Mouse (Mus musculus): ENCODE results near the gene Phlpp1. TPM values are rescaled to one million over a fixed set of nuclear protein-coding genes. Genes with fewer than 3 reads are reported as not detected.

The Phlpp1 gene
- polyA plus RNA-seq, 1 experiment from 2014 or later, result 3.8 TPM

GRCm38 (mm10) chr1:106184780-106185460 lies 13.4 kb downstream of the Phlpp1 start:
- Histone ChIP-seq H3K27ac (ENCODE audit: low read length) (no peak overlapping the region), H3K4me1 (ENCODE audit: control insufficient read depth, insufficient read depth, low read length) (no peaks in the 10 kb centered on the region), H3K36me3 (ENCODE audit: control insufficient read depth, insufficient read depth, low read length) (no peaks in the 10 kb centered on the region), H3K4me2 (replicated peaks; ENCODE audit: low read depth, low read length) (no peak overlapping the region), H3K9ac (replicated peaks; ENCODE audit: low read depth, low read length) (no peak overlapping the region), H3K4me3 (ENCODE audit: low read depth, low read length) (no peak overlapping the region), H3K27me3 (ENCODE audit: control insufficient read depth, insufficient read depth, low read length) (no peaks in the 10 kb centered on the region), H3K9me3 (ENCODE audit: control insufficient read depth, low read depth, low read length) (no peaks in the 10 kb centered on the region)
- 64% methylated on average over 4 of the region's 4 CpGs for WGBS
- no peak for ATAC-seq (ENCODE audit: insufficient number of reproducible peaks, insufficient read depth, low FRiP score, low read depth)

- no peaks in the 10 kb centered on the region for H3K9me3 ChIP-seq (ENCODE audit: control insufficient read depth, low read depth, low read length)
- ATAC-seq (ENCODE audit: insufficient number of reproducible peaks, insufficient read depth, low FRiP score, low read depth), result no peak
- H3K4me2 ChIP-seq (replicated peaks; ENCODE audit: low read depth, low read length), result no peak overlapping the region
- no peaks in the 10 kb centered on the region for H3K27me3 ChIP-seq (ENCODE audit: control insufficient read depth, insufficient read depth, low read length)
- no peak overlapping the region for H3K4me3 ChIP-seq (ENCODE audit: low read depth, low read length)
- no peak overlapping the region for H3K27ac ChIP-seq (ENCODE audit: low read length)
- no peaks in the 10 kb centered on the region for H3K36me3 ChIP-seq (ENCODE audit: control insufficient read depth, insufficient read depth, low read length)
- WGBS, result 47% methylated on average over 2 of the region's 2 CpGs
- no peak overlapping the region for H3K9ac ChIP-seq (replicated peaks; ENCODE audit: low read depth, low read length)
- no peaks in the 10 kb centered on the region for H3K4me1 ChIP-seq (ENCODE audit: control insufficient read depth, insufficient read depth, low read length)
Observed at GRCm38 (mm10) chr1:106185461-106185924, 13.9 kb downstream of the Phlpp1 start.

- H3K27me3 ChIP-seq (ENCODE audit: control insufficient read depth, insufficient read depth, low read length), result no peaks in the 10 kb centered on the region
- no peaks in the 10 kb centered on the region for H3K4me1 ChIP-seq (ENCODE audit: control insufficient read depth, insufficient read depth, low read length)
- no peak for ATAC-seq (ENCODE audit: insufficient number of reproducible peaks, insufficient read depth, low FRiP score, low read depth)
- H3K9me3 ChIP-seq (ENCODE audit: control insufficient read depth, low read depth, low read length), result no peaks in the 10 kb centered on the region
- no peak overlapping the region for H3K4me3 ChIP-seq (ENCODE audit: low read depth, low read length)
- no peaks in the 10 kb centered on the region for H3K36me3 ChIP-seq (ENCODE audit: control insufficient read depth, insufficient read depth, low read length)
- H3K27ac ChIP-seq (ENCODE audit: low read length), result no peak overlapping the region
- no peak overlapping the region for H3K4me2 ChIP-seq (replicated peaks; ENCODE audit: low read depth, low read length)
- no peak overlapping the region for H3K9ac ChIP-seq (replicated peaks; ENCODE audit: low read depth, low read length)
- WGBS, result 31% methylated on average over 2 of the region's 2 CpGs
Observed at GRCm38 (mm10) chr1:106186062-106186461, 14.5 kb downstream of the Phlpp1 start.

- no peaks in the 10 kb centered on the region for H3K36me3 ChIP-seq (ENCODE audit: control insufficient read depth, insufficient read depth, low read length)
- H3K4me1 ChIP-seq (ENCODE audit: control insufficient read depth, insufficient read depth, low read length), result no peaks in the 10 kb centered on the region
- H3K4me3 ChIP-seq (ENCODE audit: low read depth, low read length), result no peak overlapping the region
- no peak overlapping the region for H3K27ac ChIP-seq (ENCODE audit: low read length)
- no peak overlapping the region for H3K4me2 ChIP-seq (replicated peaks; ENCODE audit: low read depth, low read length)
- no peak for ATAC-seq (ENCODE audit: insufficient number of reproducible peaks, insufficient read depth, low FRiP score, low read depth)
- no peak overlapping the region for H3K9ac ChIP-seq (replicated peaks; ENCODE audit: low read depth, low read length)
- H3K27me3 ChIP-seq (ENCODE audit: control insufficient read depth, insufficient read depth, low read length), result no peaks in the 10 kb centered on the region
- no peaks in the 10 kb centered on the region for H3K9me3 ChIP-seq (ENCODE audit: control insufficient read depth, low read depth, low read length)
Observed at GRCm38 (mm10) chr1:106187480-106187879, 15.9 kb downstream of the Phlpp1 start.

- H3K27ac ChIP-seq (ENCODE audit: low read length), result no peak overlapping the region
- no peaks in the 10 kb centered on the region for H3K4me1 ChIP-seq (ENCODE audit: control insufficient read depth, insufficient read depth, low read length)
- H3K4me3 ChIP-seq (ENCODE audit: low read depth, low read length), result no peak overlapping the region
- no peaks in the 10 kb centered on the region for H3K27me3 ChIP-seq (ENCODE audit: control insufficient read depth, insufficient read depth, low read length)
- H3K9me3 ChIP-seq (ENCODE audit: control insufficient read depth, low read depth, low read length), result no peaks in the 10 kb centered on the region
- H3K4me2 ChIP-seq (replicated peaks; ENCODE audit: low read depth, low read length), result no peak overlapping the region
- no peaks in the 10 kb centered on the region for H3K36me3 ChIP-seq (ENCODE audit: control insufficient read depth, insufficient read depth, low read length)
- no peak overlapping the region for H3K9ac ChIP-seq (replicated peaks; ENCODE audit: low read depth, low read length)
- no peak for ATAC-seq (ENCODE audit: insufficient number of reproducible peaks, insufficient read depth, low FRiP score, low read depth)
- WGBS, result 85% methylated on average over 3 of the region's 3 CpGs
Observed at GRCm38 (mm10) chr1:106188756-106189155, 17.2 kb downstream of the Phlpp1 start.

- no peaks in the 10 kb centered on the region for H3K4me1 ChIP-seq (ENCODE audit: control insufficient read depth, insufficient read depth, low read length)
- no peaks in the 10 kb centered on the region for H3K9me3 ChIP-seq (ENCODE audit: control insufficient read depth, low read depth, low read length)
- H3K27ac ChIP-seq (ENCODE audit: low read length), result no peak overlapping the region
- H3K4me2 ChIP-seq (replicated peaks; ENCODE audit: low read depth, low read length), result no peak overlapping the region
- H3K9ac ChIP-seq (replicated peaks; ENCODE audit: low read depth, low read length), result no peak overlapping the region
- H3K36me3 ChIP-seq (ENCODE audit: control insufficient read depth, insufficient read depth, low read length), result no peaks in the 10 kb centered on the region
- H3K4me3 ChIP-seq (ENCODE audit: low read depth, low read length), result no peak overlapping the region
- H3K27me3 ChIP-seq (ENCODE audit: control insufficient read depth, insufficient read depth, low read length), result no peaks in the 10 kb centered on the region
- 86% methylated on average over 5 of the region's 5 CpGs for WGBS
- no peak for ATAC-seq (ENCODE audit: insufficient number of reproducible peaks, insufficient read depth, low FRiP score, low read depth)
Observed at GRCm38 (mm10) chr1:106189311-106189710, 17.8 kb downstream of the Phlpp1 start.

- WGBS, result 51% methylated on average over 3 of the region's 3 CpGs
- Histone ChIP-seq H3K4me2 (replicated peaks; ENCODE audit: low read depth, low read length) (no peak overlapping the region), H3K9me3 (ENCODE audit: control insufficient read depth, low read depth, low read length) (no peaks in the 10 kb centered on the region), H3K4me1 (ENCODE audit: control insufficient read depth, insufficient read depth, low read length) (no peaks in the 10 kb centered on the region), H3K4me3 (ENCODE audit: low read depth, low read length) (no peak overlapping the region), H3K36me3 (ENCODE audit: control insufficient read depth, insufficient read depth, low read length) (no peaks in the 10 kb centered on the region), H3K9ac (replicated peaks; ENCODE audit: low read depth, low read length) (no peak overlapping the region), H3K27me3 (ENCODE audit: control insufficient read depth, insufficient read depth, low read length) (no peaks in the 10 kb centered on the region), H3K27ac (ENCODE audit: low read length) (no peak overlapping the region)
- ATAC-seq (ENCODE audit: insufficient number of reproducible peaks, insufficient read depth, low FRiP score, low read depth), result no peak
Observed at GRCm38 (mm10) chr1:106190695-106191094, 19.1 kb downstream of the Phlpp1 start.

GRCm38 (mm10) chr1:106191885-106192284 lies 20.3 kb downstream of the Phlpp1 start:
- no peak for ATAC-seq (ENCODE audit: insufficient number of reproducible peaks, insufficient read depth, low FRiP score, low read depth)
- H3K4me2 ChIP-seq (replicated peaks; ENCODE audit: low read depth, low read length), result no peak overlapping the region
- no peaks in the 10 kb centered on the region for H3K27me3 ChIP-seq (ENCODE audit: control insufficient read depth, insufficient read depth, low read length)
- H3K27ac ChIP-seq (ENCODE audit: low read length), result no peak overlapping the region
- WGBS, result 82% methylated on average over 8 of the region's 8 CpGs
- H3K4me1 ChIP-seq (ENCODE audit: control insufficient read depth, insufficient read depth, low read length), result no peaks in the 10 kb centered on the region
- H3K9ac ChIP-seq (replicated peaks; ENCODE audit: low read depth, low read length), result no peak overlapping the region
- H3K9me3 ChIP-seq (ENCODE audit: control insufficient read depth, low read depth, low read length), result no peaks in the 10 kb centered on the region
- no peak overlapping the region for H3K4me3 ChIP-seq (ENCODE audit: low read depth, low read length)
- no peaks in the 10 kb centered on the region for H3K36me3 ChIP-seq (ENCODE audit: control insufficient read depth, insufficient read depth, low read length)

DNA sequence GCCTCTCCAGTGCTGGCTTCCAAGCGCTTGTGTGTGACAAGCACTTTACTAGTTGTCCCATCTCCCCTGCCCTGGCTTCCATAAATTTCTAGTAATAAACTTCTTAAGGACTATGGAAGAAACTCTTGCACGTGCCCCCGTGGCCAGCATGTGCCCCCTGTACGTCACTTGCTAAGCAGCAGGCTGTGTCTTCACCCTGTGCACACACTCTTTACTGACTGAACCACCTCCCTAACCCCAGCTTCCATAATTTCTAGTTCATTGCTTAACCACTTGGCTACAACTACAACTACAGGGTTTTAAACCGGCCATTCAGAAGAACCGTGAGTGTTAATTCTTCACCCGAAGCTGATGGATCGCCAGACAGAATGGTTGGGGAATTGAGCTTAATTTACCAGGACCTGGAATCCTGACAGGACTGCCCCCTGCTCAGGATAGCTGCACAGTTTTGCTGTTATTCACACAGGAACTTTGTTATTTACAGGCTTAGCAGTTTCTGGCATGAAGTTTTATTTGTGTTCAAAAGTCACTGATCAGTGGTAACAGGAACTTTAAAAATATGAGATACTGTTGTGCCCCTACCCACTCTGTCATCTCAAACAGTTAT lies 21.4 kb downstream of the Phlpp1 start:
- Histone ChIP-seq H3K4me2 (replicated peaks; ENCODE audit: low read depth, low read length) (no peak overlapping the region), H3K4me3 (ENCODE audit: low read depth, low read length) (no peak overlapping the region), H3K27me3 (ENCODE audit: control insufficient read depth, insufficient read depth, low read length) (no peaks in the 10 kb centered on the region), H3K36me3 (ENCODE audit: control insufficient read depth, insufficient read depth, low read length) (no peaks in the 10 kb centered on the region), H3K27ac (ENCODE audit: low read length) (no peak overlapping the region), H3K9ac (replicated peaks; ENCODE audit: low read depth, low read length) (no peak overlapping the region), H3K4me1 (ENCODE audit: control insufficient read depth, insufficient read depth, low read length) (no peaks in the 10 kb centered on the region), H3K9me3 (ENCODE audit: control insufficient read depth, low read depth, low read length) (no peaks in the 10 kb centered on the region)
- 70% methylated on average over 8 of the region's 8 CpGs for WGBS
- no peak for ATAC-seq (ENCODE audit: insufficient number of reproducible peaks, insufficient read depth, low FRiP score, low read depth)

Data from stomach, embryonic 14.5 days (tissue).